Mouse (Mus musculus): Measurements from ENCODE around the gene Robo4. TPM values are rescaled to one million over a fixed set of nuclear protein-coding genes. Genes with fewer than 3 reads are reported as not detected.

Robo4 gene
- total and polyA plus RNA-seq, 2 experiments from 2014 or later, result 4.5 to 13.1 TPM

- Histone ChIP-seq H3K9me3 (ENCODE audit: low read length) (no peaks in the 10 kb centered on the region), H3K36me3 (ENCODE audit: insufficient read depth, low read length) (no peaks in the 10 kb centered on the region), H3K27ac (no peak overlapping the region), H3K27me3 (ENCODE audit: insufficient read depth, low read length) (peaks cover 51% of the 10 kb centered on the region), H3K4me2 (ENCODE audit: low read depth, low read length) (peak overlapping the region; percentile 38), H3K4me3 (ENCODE audit: low read length) (peak overlapping the region; percentile 23; the same call in 1 of the 2 replicates), H3K9ac (replicated peaks; ENCODE audit: low read length) (no peak overlapping the region), H3K4me1 (ENCODE audit: insufficient read depth, low read length) (no peaks in the 10 kb centered on the region; the same call in 1 of the 2 replicates)
- 1% methylated on average over 12 of the region's 12 CpGs for WGBS
- peak; percentile 88 for ATAC-seq
- peak; percentile 95 for TF ChIP-seq CTCF (IDR thresholded peaks at IDR 0.05; ENCODE audit: low read depth)
- DNase-seq (ENCODE audit: low spot score), result peak; percentile 97
Observed at GRCm38 (mm10) chr9:37430582-37430981, 28.9 kb downstream of the Robo4 start.

GRCm38 (mm10) chr9:37432026-37432666 is 30.4 kb downstream of the Robo4 start:
- H3K4me3 ChIP-seq (ENCODE audit: low read length), result peak overlapping the region; percentile 37
- no peaks in the 10 kb centered on the region for H3K36me3 ChIP-seq (ENCODE audit: insufficient read depth, low read length)
- ATAC-seq (0 out of 2 replicates have a peak, but pooled peaks have one; percentile 33), DNase-seq (ENCODE audit: low spot score) (peak; percentile 62)
- no peaks in the 10 kb centered on the region; the same call in 1 of the 2 replicates for H3K4me1 ChIP-seq (ENCODE audit: insufficient read depth, low read length)
- H3K4me2 ChIP-seq (ENCODE audit: low read depth, low read length), result peak overlapping the region; percentile 73
- H3K27ac ChIP-seq, result no peak overlapping the region
- no peaks in the 10 kb centered on the region for H3K9me3 ChIP-seq (ENCODE audit: low read length)
- TF ChIP-seq CTCF (IDR thresholded peaks at IDR 0.05; ENCODE audit: low read depth), result peak; percentile 66
- under 1% methylated on average over 16 of the region's 17 CpGs for WGBS
- H3K27me3 ChIP-seq (ENCODE audit: insufficient read depth, low read length), result peaks cover 56% of the 10 kb centered on the region
- H3K9ac ChIP-seq (replicated peaks; ENCODE audit: low read length), result no peak overlapping the region

- Histone ChIP-seq H3K9me3 (ENCODE audit: low read length) (no peaks in the 10 kb centered on the region), H3K4me1 (ENCODE audit: insufficient read depth, low read length) (no peaks in the 10 kb centered on the region; the same call in 1 of the 2 replicates), H3K4me2 (ENCODE audit: low read depth, low read length) (peak within 1 kb of the TSS; percentile 73), H3K27ac (no peak within 1 kb of the TSS), H3K27me3 (ENCODE audit: insufficient read depth, low read length) (peaks cover 56% of the 10 kb centered on the region), H3K9ac (replicated peaks; ENCODE audit: low read length) (no peak within 1 kb of the TSS), H3K4me3 (ENCODE audit: low read length) (peak within 1 kb of the TSS; percentile 37), H3K36me3 (ENCODE audit: insufficient read depth, low read length) (no peaks in the 10 kb centered on the region)
- TF ChIP-seq CTCF (IDR thresholded peaks at IDR 0.05; ENCODE audit: low read depth), result no peak
- WGBS, result under 1% methylated on average over 40 of the region's 40 CpGs
- ATAC-seq (no peak), DNase-seq (ENCODE audit: low spot score) (no peak)
Observed at GRCm38 (mm10) chr9:37432720-37433421, 31.2 kb downstream of the Robo4 start, which contains the start of gene Robo3. Gene Robo3, minus strand, starts transcription at chr9:37433246.

DNA sequence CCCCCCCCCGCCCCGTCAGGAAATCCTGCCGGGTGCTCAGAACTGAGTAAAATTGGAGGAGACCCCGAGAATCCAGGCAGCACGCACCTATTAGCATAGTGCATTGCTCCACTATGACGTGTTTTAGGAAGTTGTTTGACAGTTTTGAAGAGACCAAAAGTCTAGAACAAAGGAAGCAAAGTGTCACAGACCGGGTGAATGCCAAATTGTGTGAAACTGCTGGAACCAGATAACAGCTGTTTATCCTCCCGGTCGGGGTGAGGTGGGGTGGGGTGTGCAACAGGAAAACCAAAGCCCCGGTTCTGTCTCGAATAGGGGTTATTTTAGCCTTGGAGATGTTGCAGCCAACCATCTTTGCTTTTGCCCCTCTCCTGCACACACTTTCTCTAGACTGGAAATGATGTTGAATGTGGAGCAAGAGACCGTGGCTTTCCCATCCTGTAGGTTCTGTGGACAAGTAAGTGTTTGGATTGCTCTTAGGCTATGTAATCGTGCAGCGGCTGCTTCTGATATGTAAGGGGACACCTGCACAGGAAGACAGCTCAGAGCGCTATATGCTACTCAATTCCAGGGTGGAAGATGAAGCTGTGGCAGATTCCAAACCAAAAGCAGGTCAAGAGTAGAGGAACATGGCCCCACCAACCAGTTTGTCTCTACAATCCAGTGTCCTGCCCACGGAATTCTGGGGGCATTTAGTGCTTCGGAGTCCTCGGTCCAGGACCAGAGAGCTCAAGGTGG is 32.3 kb downstream of the Robo4 start:
- Histone ChIP-seq H3K4me3 (ENCODE audit: low read length) (0 out of 2 replicates have a peak overlapping the region, but pooled peaks have one; percentile 37), H3K4me1 (ENCODE audit: insufficient read depth, low read length) (no peaks in the 10 kb centered on the region; the same call in 1 of the 2 replicates), H3K4me2 (ENCODE audit: low read depth, low read length) (peak overlapping the region; percentile 73), H3K9ac (replicated peaks; ENCODE audit: low read length) (no peak overlapping the region), H3K9me3 (ENCODE audit: low read length) (no peaks in the 10 kb centered on the region), H3K36me3 (ENCODE audit: insufficient read depth, low read length) (no peaks in the 10 kb centered on the region), H3K27ac (no peak overlapping the region), H3K27me3 (ENCODE audit: insufficient read depth, low read length) (peaks cover 54% of the 10 kb centered on the region)
- 4% methylated on average over 18 of the region's 18 CpGs for WGBS
- no peak for TF ChIP-seq CTCF (IDR thresholded peaks at IDR 0.05; ENCODE audit: low read depth)
- ATAC-seq (no peak), DNase-seq (ENCODE audit: low spot score) (no peak)

DNA sequence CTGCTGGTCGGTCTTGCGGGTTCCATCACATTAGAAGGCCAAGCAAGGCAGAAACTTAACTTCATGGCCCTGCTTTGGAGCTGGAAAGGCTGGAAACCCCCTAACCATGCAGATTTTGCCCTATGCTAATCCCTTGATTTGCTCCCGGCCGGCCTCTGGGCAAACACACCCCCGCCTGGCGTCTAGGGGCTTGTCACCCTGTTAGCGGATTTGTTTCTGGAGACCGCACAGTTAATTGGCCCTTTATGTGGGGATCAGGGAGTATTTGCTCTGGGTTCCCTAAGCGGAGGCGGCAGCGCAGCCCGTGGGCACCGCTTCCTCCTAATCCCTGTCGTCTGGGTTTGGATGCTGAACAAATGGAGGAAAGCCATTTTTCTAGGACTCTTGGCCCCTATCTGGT is 33.2 kb downstream of the Robo4 start:
- Histone ChIP-seq H3K4me1 (ENCODE audit: insufficient read depth, low read length) (no peaks in the 10 kb centered on the region; the same call in 1 of the 2 replicates), H3K9ac (replicated peaks; ENCODE audit: low read length) (no peak overlapping the region), H3K27me3 (ENCODE audit: insufficient read depth, low read length) (peaks cover 50% of the 10 kb centered on the region), H3K4me2 (ENCODE audit: low read depth, low read length) (no peak overlapping the region), H3K9me3 (ENCODE audit: low read length) (no peaks in the 10 kb centered on the region), H3K4me3 (ENCODE audit: low read length) (no peak overlapping the region), H3K27ac (no peak overlapping the region), H3K36me3 (ENCODE audit: insufficient read depth, low read length) (no peaks in the 10 kb centered on the region)
- ATAC-seq (no peak), DNase-seq (ENCODE audit: low spot score) (no peak)
- no peak for TF ChIP-seq CTCF (IDR thresholded peaks at IDR 0.05; ENCODE audit: low read depth)
- 8% methylated on average over 14 of the region's 14 CpGs for WGBS

- H3K4me3 ChIP-seq (ENCODE audit: low read length), result no peak overlapping the region
- H3K9ac ChIP-seq (replicated peaks; ENCODE audit: low read length), result no peak overlapping the region
- no peak for ATAC-seq
- no peak overlapping the region for H3K4me2 ChIP-seq (ENCODE audit: low read depth, low read length)
- H3K4me1 ChIP-seq (ENCODE audit: insufficient read depth, low read length), result no peaks in the 10 kb centered on the region; the same call in 1 of the 2 replicates
- no peak for DNase-seq (ENCODE audit: low spot score)
- no peaks in the 10 kb centered on the region for H3K9me3 ChIP-seq (ENCODE audit: low read length)
- WGBS, result 19% methylated on average over 4 of the region's 4 CpGs
- no peak overlapping the region for H3K27ac ChIP-seq
- no peak for TF ChIP-seq CTCF (IDR thresholded peaks at IDR 0.05; ENCODE audit: low read depth)
- no peaks in the 10 kb centered on the region for H3K36me3 ChIP-seq (ENCODE audit: insufficient read depth, low read length)
- H3K27me3 ChIP-seq (ENCODE audit: insufficient read depth, low read length), result peaks cover 50% of the 10 kb centered on the region
Observed at GRCm38 (mm10) chr9:37435616-37436015, 33.9 kb downstream of the Robo4 start.

Data from hindbrain, postnatal 0 days (tissue).